Mouse (Mus musculus): ENCODE data around the gene Nmur1.

DNA sequence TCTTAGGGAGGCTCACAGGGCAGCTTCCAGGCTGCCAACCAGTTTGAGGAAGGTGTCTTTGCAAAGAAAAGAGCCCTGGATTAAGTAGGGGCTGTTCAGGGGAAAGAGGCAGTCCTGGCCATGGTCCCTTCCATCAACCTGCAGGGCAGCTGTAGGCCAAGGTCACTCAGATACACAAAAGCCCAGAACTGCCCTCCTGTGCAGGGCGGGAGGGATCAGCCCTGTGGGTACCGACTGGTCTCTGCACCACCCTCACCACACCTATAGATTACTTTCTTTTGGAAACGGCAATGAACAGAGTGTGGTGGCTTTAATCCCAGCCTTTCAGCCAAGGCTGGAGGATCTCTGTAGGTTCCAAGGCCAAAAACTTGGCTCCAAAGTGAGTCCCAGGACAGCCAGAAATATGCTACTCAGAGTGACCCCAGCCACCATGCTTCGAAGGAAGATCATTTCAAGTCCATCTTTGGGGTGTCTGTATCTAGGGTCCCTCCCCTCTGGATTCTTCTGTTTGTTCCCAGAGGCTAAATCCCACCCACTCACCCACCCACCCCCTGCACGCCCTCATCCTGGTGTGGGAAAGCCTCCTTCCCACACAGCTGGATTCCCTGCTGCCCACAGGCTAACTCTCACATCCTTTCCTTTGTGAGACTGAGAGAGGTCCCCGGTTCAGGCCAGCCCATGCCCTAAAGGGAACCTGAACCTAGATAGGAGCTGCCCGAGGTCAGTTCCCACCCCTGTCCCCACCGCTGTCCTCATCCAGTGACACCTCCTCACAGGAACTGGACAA is 17.6 kb upstream of the Nmur1 start:
- TF ChIP-seq CTCF (IDR thresholded peaks at IDR 0.05 in 2 of 3, conservative IDR thresholded peaks at IDR 0.05 in 1 of 3; ENCODE audit: control insufficient read depth in 1 of 3, insufficient read depth in 1 of 3, low read depth in 2 of 3, low read length in 3 of 3, poor library complexity in 1 of 3, severe bottlenecking in 1 of 3), result no peak
- no peak for TF ChIP-seq TAL1 (IDR thresholded peaks at IDR 0.05; ENCODE audit: low read length)
- TF ChIP-seq NRF1 (IDR thresholded peaks at IDR 0.05; ENCODE audit: insufficient read depth, low read depth, low read length, poor library complexity, severe bottlenecking), result no peak
- TF ChIP-seq RAD21 (IDR thresholded peaks at IDR 0.05; ENCODE audit: low read depth, low read length), result no peak
- TF ChIP-seq JUND (IDR thresholded peaks at IDR 0.05; ENCODE audit: low read depth, low read length), result no peak
- no peak for TF ChIP-seq GATA1 (IDR thresholded peaks at IDR 0.05; ENCODE audit: low read depth, low read length)
- no peak for TF ChIP-seq POLR2A (IDR thresholded peaks at IDR 0.05; ENCODE audit: control insufficient read depth in 1 of 2, insufficient read depth in 1 of 2, low read depth in 1 of 2, low read length in 2 of 2, poor library complexity in 1 of 2)
- no peak for TF ChIP-seq MEF2A (IDR thresholded peaks at IDR 0.05; ENCODE audit: extremely low read depth, insufficient replicate concordance, low read depth, low read length, poor library complexity, severe bottlenecking)
- no peak for TF ChIP-seq CHD2 (IDR thresholded peaks at IDR 0.05; ENCODE audit: low read length)
- no peak for TF ChIP-seq EP300 (IDR thresholded peaks at IDR 0.05; ENCODE audit: low read depth in 1 of 2, low read length in 2 of 2)
- TF ChIP-seq BHLHE40 (IDR thresholded peaks at IDR 0.05; ENCODE audit: borderline replicate concordance, low read depth, low read length), result no peak
